In the genomic region with DNA sequence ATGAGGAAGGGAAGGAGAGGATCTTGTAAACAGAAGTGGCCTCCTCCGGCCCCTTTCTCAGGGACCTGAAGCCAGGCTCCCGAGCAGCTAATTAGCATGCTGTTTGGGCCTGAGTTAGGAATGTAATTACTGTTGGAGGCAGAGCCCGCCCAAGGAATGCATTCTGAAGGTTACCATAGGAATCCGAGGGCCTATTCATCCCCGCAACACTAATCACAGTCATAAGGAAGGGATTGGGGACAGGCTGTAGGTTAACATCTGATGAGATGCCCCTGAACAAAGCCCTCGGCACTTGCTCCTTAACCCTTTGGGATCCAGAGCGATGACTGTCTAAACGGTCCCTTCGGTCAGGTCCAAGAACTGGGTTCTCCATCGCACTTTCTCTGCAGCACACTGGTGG, we compare ENCODE assay signal across 9 mouse cellular contexts. TPM values are rescaled to one million over a fixed set of nuclear protein-coding genes. Genes with fewer than 3 reads are reported as not detected.
DNase-seq lines count a peak whose midpoint lies in the region; ATAC-seq and TF ChIP-seq lines count a peak whose summit lies in the region.
"Had no signal": no experiment of that assay in that cellular context is flagged by ENCODE, and none has a peak within 500 bp of the region (broad histone marks: within the 10 kb centered on the region; RNA-seq: fewer than 3 reads in every experiment).

No protein-coding gene starts in this region.

- H3K4me3 ChIP-seq in ES-Bruce4 (ENCODE audit: low read depth, low read length), result no peak overlapping the region
- H3K4me3 ChIP-seq in hindbrain, embryonic 11.5 days (ENCODE audit: low read depth, low read length), result no peak overlapping the region
- H3K4me3 ChIP-seq in midbrain, embryonic 11.5 days (ENCODE audit: low read depth, low read length), result no peak overlapping the region
- H3K4me3 ChIP-seq: liver, embryonic 13.5 days had no signal

- WGBS in hindbrain, embryonic 11.5 days, result 9% methylated on average over 10 of the region's 10 CpGs
- WGBS in midbrain, embryonic 11.5 days, result 9% methylated on average over 10 of the region's 10 CpGs

- DNase-seq in embryo, embryonic 10 days (ENCODE audit: low spot score), result peak; percentile 78
- peak; percentile 67 for DNase-seq in hindbrain, embryonic 11.5 days (ENCODE audit: low spot score)
- DNase-seq in midbrain, embryonic 11.5 days (ENCODE audit: low spot score, missing footprints), result peak; percentile 96
- DNase-seq in ovary, postnatal 10 days (ENCODE audit: low spot score), result no peak
- no peak for DNase-seq in thymus, postnatal 10 days (ENCODE audit: low spot score in 2 of 2)
- DNase-seq in MN1 (ENCODE audit: low spot score), result no peak
- DNase-seq: liver, embryonic 13.5 days had no signal

- no peaks in the 10 kb centered on the region for H3K36me3 ChIP-seq in ES-Bruce4 (ENCODE audit: control insufficient read depth, insufficient read depth, low read length, poor library complexity, severe bottlenecking)
- H3K36me3 ChIP-seq in hindbrain, embryonic 11.5 days (ENCODE audit: control insufficient read depth, insufficient read depth, low read length), result no peaks in the 10 kb centered on the region
- no peaks in the 10 kb centered on the region for H3K36me3 ChIP-seq in midbrain, embryonic 11.5 days (ENCODE audit: control insufficient read depth, insufficient read depth, low read length)
- H3K36me3 ChIP-seq: liver, embryonic 13.5 days had no signal

- H3K27me3 ChIP-seq in ES-Bruce4 (ENCODE audit: control insufficient read depth, insufficient read depth, low read length, poor library complexity, severe bottlenecking), result no peaks in the 10 kb centered on the region
- H3K27me3 ChIP-seq in hindbrain, embryonic 11.5 days (ENCODE audit: control insufficient read depth, insufficient read depth, low read length), result peaks cover 3% of the 10 kb centered on the region; the same call in 1 of the 2 replicates
- H3K27me3 ChIP-seq in midbrain, embryonic 11.5 days (ENCODE audit: control insufficient read depth, insufficient read depth, low read length), result peaks cover 7% of the 10 kb centered on the region
- H3K27me3 ChIP-seq: liver, embryonic 13.5 days had no signal

- peak overlapping the region; percentile 23; the same call in 1 of the 2 replicates for H3K27ac ChIP-seq in ES-Bruce4 (ENCODE audit: insufficient read depth, low read length)
- H3K27ac ChIP-seq in hindbrain, embryonic 11.5 days (ENCODE audit: low read depth, low read length), result peak overlapping the region; percentile 17; the same call in 1 of the 2 replicates
- peak overlapping the region; percentile 65 for H3K27ac ChIP-seq in midbrain, embryonic 11.5 days (ENCODE audit: low read depth, low read length)
- H3K27ac ChIP-seq: liver, embryonic 13.5 days had no signal

- H3K9me3 ChIP-seq in ES-Bruce4 (replicated peaks; ENCODE audit: control insufficient read depth, insufficient read depth, low read length, poor library complexity, severe bottlenecking), result no peaks in the 10 kb centered on the region
- H3K9me3 ChIP-seq in hindbrain, embryonic 11.5 days (ENCODE audit: control insufficient read depth, low read length), result no peaks in the 10 kb centered on the region
- no peaks in the 10 kb centered on the region for H3K9me3 ChIP-seq in midbrain, embryonic 11.5 days (ENCODE audit: control insufficient read depth, low read length)
- H3K9me3 ChIP-seq: liver, embryonic 13.5 days had no signal

- peaks cover 19% of the 10 kb centered on the region for H3K4me1 ChIP-seq in ES-Bruce4 (ENCODE audit: control insufficient read depth, insufficient read depth, low read length)
- H3K4me1 ChIP-seq in hindbrain, embryonic 11.5 days (replicated peaks; ENCODE audit: control insufficient read depth, insufficient read depth, low read length), result peaks cover 21% of the 10 kb centered on the region
- H3K4me1 ChIP-seq in midbrain, embryonic 11.5 days (ENCODE audit: control insufficient read depth, insufficient read depth, low read length), result peaks cover 66% of the 10 kb centered on the region

- peak; percentile 64 for ATAC-seq in hindbrain, embryonic 11.5 days (ENCODE audit: low FRiP score)
- ATAC-seq in midbrain, embryonic 11.5 days (ENCODE audit: low FRiP score), result peak; percentile 61
- ATAC-seq in inflammation-experienced regulatory T-cells, adult 6 months, result no peak

- no peak for TF ChIP-seq POLR2A in ES-Bruce4 (IDR thresholded peaks at IDR 0.05; ENCODE audit: insufficient read depth, low read length)

- no peak overlapping the region for H3K9ac ChIP-seq in ES-Bruce4 (ENCODE audit: low read depth, poor library complexity, severe bottlenecking)
- H3K9ac ChIP-seq in hindbrain, embryonic 11.5 days (ENCODE audit: low read depth, low read length), result no peak overlapping the region
- H3K9ac ChIP-seq in midbrain, embryonic 11.5 days (ENCODE audit: low read length), result peak overlapping the region; percentile 41; the same call in 1 of the 2 replicates
- H3K9ac ChIP-seq: liver, embryonic 13.5 days had no signal

- no peak for TF ChIP-seq CTCF in ES-Bruce4 (IDR thresholded peaks at IDR 0.05; ENCODE audit: low read depth, low read length)

- 0 out of 2 replicates have a peak overlapping the region, but pooled peaks have one; percentile 8 for H3K4me2 ChIP-seq in hindbrain, embryonic 11.5 days (replicated peaks; ENCODE audit: low read depth, low read length)
- H3K4me2 ChIP-seq in midbrain, embryonic 11.5 days, result peak overlapping the region; percentile 22; the same call in 1 of the 2 replicates
- H3K4me2 ChIP-seq: liver, embryonic 13.5 days had no signal

- no peak for TF ChIP-seq EP300 in ES-Bruce4 (IDR thresholded peaks at IDR 0.05; ENCODE audit: insufficient read depth, low read depth, low read length)

RNA-seq across cellular contexts. Expression of gene Prdm16, which starts 36.7 kb away (rescaled TPM):
- 3.1 and 5.4 TPM in 2 replicates for polyA plus RNA-seq in ES-Bruce4 (2011; ENCODE audit: insufficient read depth, insufficient read length, low read depth, missing spikeins)
- polyA plus RNA-seq in hindbrain, embryonic 11.5 days (2014; fragmentation: Nextera tagmentation; extraction: Ambion mirVana), result 17.6 and 21.8 TPM in 2 replicates
- polyA plus RNA-seq in midbrain, embryonic 11.5 days (2014; fragmentation: Nextera tagmentation; extraction: Ambion mirVana), result 6.6 and 8.0 TPM in 2 replicates
- polyA plus RNA-seq in inflammation-experienced regulatory T-cells, adult 6 months (2017; shearing (Covaris generic)), result 1 to 10 TPM in 1 of 3 experiments, under 1 TPM in 2; 0.58 to 5.2 (median 0.91) TPM

Comparison
In these comparisons a context has a peak if more than half of its experiments do, and no peak if none do; other contexts are left out.
1. DNase-seq: peak in embryo, embryonic 10 days (single experiment), hindbrain, embryonic 11.5 days (single experiment) and midbrain, embryonic 11.5 days (single experiment); none in ovary, postnatal 10 days (single experiment), thymus, postnatal 10 days (0 of 2) and MN1 (single experiment).
2. Peak in every context shown above with its lines, with median percentiles within 50 percentile points of each other: H3K27ac ChIP-seq.